Mouse (Mus musculus) CH12.LX (cell line): ENCODE measurements around the gene Gm12394. TPM values are rescaled to one million over a fixed set of nuclear protein-coding genes. Genes with fewer than 3 reads are reported as not detected.

ENCODE experiments used
- DNase-seq: peaks from one replicate; pipeline ENCODE4 v3.0.0-alpha.2; 2013; ENCODE audit errors: extremely low read depth
- H3K27ac ChIP-seq: 2 replicates; pipeline ENCODE4 v1.5.1; 2012; ENCODE audit warnings: low read depth, mild to moderate bottlenecking, control low read depth, moderate library complexity; ENCODE audit not compliant: insufficient read depth
- H3K27me3 ChIP-seq: replicated peaks from 2 replicates; pipeline ENCODE3; 2012; ENCODE audit warnings: inconsistent platforms
- H3K36me3 ChIP-seq, 2 experiments: replicated peaks in 1 of 2; 2 replicates each; pipeline versions ENCODE3 to v1.6.1; 2012; ENCODE audit warnings: inconsistent platforms in 1 of 2, low read length in 1 of 2, mild to moderate bottlenecking in 1 of 2, mixed read lengths in 1 of 2, moderate library complexity in 1 of 2; ENCODE audit not compliant: control insufficient read depth in 1 of 2, insufficient read depth in 1 of 2
- H3K4me1 ChIP-seq, 2 experiments: 2 replicates each; pipeline ENCODE4 v1.6.1; 2012; ENCODE audit warnings: inconsistent platforms in 1 of 2, moderate library complexity in 1 of 2; ENCODE audit not compliant: insufficient read depth in 2 of 2, control insufficient read depth in 1 of 2
- H3K4me2 ChIP-seq: 2 replicates; pipeline ENCODE4 v1.6.1; 2012; ENCODE audit warnings: low read depth, mild to moderate bottlenecking, control low read depth; ENCODE audit not compliant: poor library complexity, insufficient read depth, severe bottlenecking
- H3K4me3 ChIP-seq, 3 experiments: fragments of 150-350 bp in 1 of 3; sonication (generic) in 1 of 3; replicated peaks in 1 of 3; 2 replicates each; pipeline versions ENCODE3 to v1.5.1; 2011 to 2012; ENCODE audit warnings: low read depth in 2 of 3, low read length in 2 of 3, mild to moderate bottlenecking in 2 of 3, moderate library complexity in 2 of 3, control low read depth in 1 of 3, improper control_type of control experiment in 1 of 3, inconsistent platforms in 1 of 3, mixed read lengths in 1 of 3; ENCODE audit not compliant: poor library complexity in 1 of 3
- H3K79me2 ChIP-seq: replicated peaks from 2 replicates; pipeline ENCODE4 v1.6.1; 2012; ENCODE audit warnings: mild to moderate bottlenecking, moderate library complexity; ENCODE audit not compliant: control insufficient read depth, poor library complexity, insufficient read depth, severe bottlenecking; ENCODE audit errors: extremely low read depth
- H3K9ac ChIP-seq: 2 replicates; pipeline ENCODE4 v1.6.1; 2012; ENCODE audit warnings: low read depth, mild to moderate bottlenecking, control low read depth, moderate library complexity; ENCODE audit not compliant: insufficient read depth
- H3K9me3 ChIP-seq: replicated peaks from 2 replicates; pipeline ENCODE3; 2012; ENCODE audit warnings: low read length, inconsistent platforms, mixed read lengths
- BHLHE40 ChIP-seq: IDR thresholded peaks from 2 replicates; pipeline ENCODE4 v1.6.1; 2011; ENCODE audit warnings: mild to moderate bottlenecking, low read depth, low read length, improper control_type of control experiment
- CHD1 ChIP-seq: IDR thresholded peaks from 2 replicates; pipeline ENCODE4 v1.6.1; 2012; ENCODE audit warnings: low read depth, low read length, improper control_type of control experiment, inconsistent platforms
- CHD2 ChIP-seq: IDR thresholded peaks from 2 replicates; pipeline ENCODE4 v1.6.1; 2011; ENCODE audit warnings: low read length, improper control_type of control experiment
- CTCF ChIP-seq, 2 experiments: IDR thresholded peaks in 1 of 2; conservative IDR thresholded peaks in 1 of 2; 2 replicates each; pipeline ENCODE4 v1.5.1; 2011 to 2012; ENCODE audit warnings: low read depth in 2 of 2, low read length in 2 of 2, improper control_type of control experiment in 1 of 2, inconsistent platforms in 1 of 2, mild to moderate bottlenecking in 1 of 2, moderate library complexity in 1 of 2
- E2F4 ChIP-seq: IDR thresholded peaks from 2 replicates; pipeline ENCODE4 v1.6.1; 2011; ENCODE audit warnings: low read depth, low read length, improper control_type of control experiment; ENCODE audit not compliant: insufficient replicate concordance
- EP300 ChIP-seq: IDR thresholded peaks from 2 replicates; pipeline ENCODE4 v1.6.1; 2011; ENCODE audit warnings: low read length, improper control_type of control experiment
- ETS1 ChIP-seq: conservative IDR thresholded peaks from 2 replicates; pipeline ENCODE4 v1.6.1; 2012; ENCODE audit warnings: low read depth, mild to moderate bottlenecking, inconsistent platforms, low read length, improper control_type of control experiment, moderate library complexity
- HCFC1 ChIP-seq: IDR thresholded peaks from 2 replicates; pipeline ENCODE4 v1.6.1; 2012; ENCODE audit warnings: low read depth, mild to moderate bottlenecking, inconsistent platforms, low read length, improper control_type of control experiment
- IRF4 ChIP-seq: IDR thresholded peaks from 2 replicates; pipeline ENCODE4 v1.6.1; 2014; ENCODE audit warnings: low read depth, mild to moderate bottlenecking, inconsistent platforms, low read length, improper control_type of control experiment
- MAFK ChIP-seq: IDR thresholded peaks from 2 replicates; pipeline ENCODE4 v1.6.1; 2011; ENCODE audit warnings: low read length, improper control_type of control experiment; ENCODE audit not compliant: insufficient replicate concordance
- MXI1 ChIP-seq: IDR thresholded peaks from 2 replicates; pipeline ENCODE4 v1.6.1; 2011; ENCODE audit warnings: mild to moderate bottlenecking, low read depth, low read length, improper control_type of control experiment
- MYC ChIP-seq: IDR thresholded peaks from 2 replicates; pipeline ENCODE4 v1.6.1; 2011; ENCODE audit warnings: low read depth, mild to moderate bottlenecking, improper control_type of control experiment, low read length
- NELFE ChIP-seq: IDR thresholded peaks from 2 replicates; pipeline ENCODE4 v1.6.1; 2011; ENCODE audit warnings: low read depth, low read length, improper control_type of control experiment
- NRF1 ChIP-seq: IDR thresholded peaks from 2 replicates; pipeline ENCODE4 v1.6.1; 2014; ENCODE audit warnings: low read depth, mild to moderate bottlenecking, inconsistent platforms, low read length, improper control_type of control experiment, moderate library complexity
- POLR2A ChIP-seq: IDR thresholded peaks from 2 replicates; pipeline ENCODE4 v1.6.1; 2011; ENCODE audit warnings: low read depth, mild to moderate bottlenecking, improper control_type of control experiment, low read length
- RAD21 ChIP-seq: IDR thresholded peaks from 2 replicates; pipeline ENCODE4 v1.6.1; 2011; ENCODE audit warnings: low read depth, mild to moderate bottlenecking, low read length, improper control_type of control experiment, moderate library complexity
- RCOR1 ChIP-seq: conservative IDR thresholded peaks from 2 replicates; pipeline ENCODE4 v1.6.1; 2012; ENCODE audit warnings: low read depth, mild to moderate bottlenecking, inconsistent platforms, low read length, improper control_type of control experiment
- SMC3 ChIP-seq: IDR thresholded peaks from 2 replicates; pipeline ENCODE4 v1.6.1; 2011; ENCODE audit warnings: low read depth, low read length, improper control_type of control experiment
- ZC3H11A ChIP-seq: IDR thresholded peaks from 2 replicates; pipeline ENCODE4 v1.6.1; 2012; ENCODE audit warnings: low read depth, mild to moderate bottlenecking, inconsistent platforms, low read length, improper control_type of control experiment
- ZKSCAN1 ChIP-seq: IDR thresholded peaks from 2 replicates; pipeline ENCODE4 v1.6.1; 2012; ENCODE audit warnings: low read depth, inconsistent platforms, low read length, improper control_type of control experiment, borderline replicate concordance
- ZMIZ1 ChIP-seq: IDR thresholded peaks from 2 replicates; pipeline ENCODE4 v1.6.1; 2012; ENCODE audit warnings: low read depth, mild to moderate bottlenecking, inconsistent platforms, low read length, improper control_type of control experiment
- dilution Hi-C: fragments of 300-500 bp; cut with MboI; formaldehyde crosslinking; loops from 2 replicates; pipeline ENCODE4 v1.14.3; 2020; ENCODE audit warnings: low sequenced_read_pairs; ENCODE audit not compliant: extremely low pct_unique_long_range_greater_than_20kb, extremely low pct_ligation_motif_present
- in situ Hi-C: fragments of 300-500 bp; cut with MboI; formaldehyde crosslinking; loops from 3 replicates; pipeline ENCODE4 v1.14.3; 2019; ENCODE audit warnings: low sequenced_read_pairs, low pct_ligation_motif_present, low pct_unique_long_range_greater_than_20kb, mixed read lengths
- polyA plus RNA-seq: library from polyadenylated mRNA; unstranded; fragments of >175 nt; gene quantifications from 2 replicates; pipeline ENCODE4 v1.2.1, GENCODE M21; 2012; ENCODE audit warnings: low read depth; ENCODE audit not compliant: insufficient read length
- total RNA-seq, 2 experiments: library from RNA; depleted of rRNA; stranded (reverse); fragments of 300-350 nt in 1 of 2; fragments of >200 nt in 1 of 2; gene quantifications; 2 replicates each; pipeline ENCODE4 v1.2.3; 2012 to 2014

Gene Gm12394
- total and polyA plus RNA-seq, 3 experiments = not detected

DNA sequence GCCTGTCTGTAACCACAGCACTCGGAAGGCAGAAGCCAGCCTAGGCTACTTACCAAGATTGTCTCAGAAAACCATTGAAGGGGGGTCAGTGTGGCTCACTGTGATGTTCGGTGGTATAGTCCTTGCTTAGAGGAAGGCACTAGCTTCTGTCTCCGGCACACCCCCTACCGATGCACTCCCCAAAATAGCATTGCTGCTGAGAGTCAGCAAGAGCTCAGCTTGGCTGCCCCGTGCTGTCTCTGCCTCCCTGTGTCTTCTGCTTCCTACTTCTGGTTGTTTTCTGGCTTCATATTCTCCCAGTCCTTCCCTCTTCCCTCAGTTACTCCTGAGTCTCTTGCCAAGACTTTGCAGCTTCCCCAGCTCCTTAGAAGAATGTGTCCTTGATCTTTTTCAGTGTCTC, 44.3 kb upstream of the Gm12394 start:
- in situ Hi-C loops (no loop called here), dilution Hi-C loops (no loop called here)
- H3K4me3 ChIP-seq = no peak overlapping the region
- peaks cover 3% of the 10 kb centered on the region for H3K9me3 ChIP-seq
- H3K27ac ChIP-seq = no peak overlapping the region
- peaks cover 66% of the 10 kb centered on the region for H3K27me3 ChIP-seq
- no peaks in the 10 kb centered on the region for H3K36me3 ChIP-seq
- H3K9ac ChIP-seq = no peak overlapping the region
- DNase-seq = no peak
- no peaks in the 10 kb centered on the region for H3K79me2 ChIP-seq
- TF ChIP-seq BHLHE40 (no peak), IRF4 (no peak), MXI1 (no peak), HCFC1 (no peak), ETS1 (no peak), E2F4 (no peak), RCOR1 (no peak)
- H3K4me1 ChIP-seq = no peaks in the 10 kb centered on the region; a peak in 1 of 4 replicates
- H3K4me2 ChIP-seq = no peak overlapping the region

DNA sequence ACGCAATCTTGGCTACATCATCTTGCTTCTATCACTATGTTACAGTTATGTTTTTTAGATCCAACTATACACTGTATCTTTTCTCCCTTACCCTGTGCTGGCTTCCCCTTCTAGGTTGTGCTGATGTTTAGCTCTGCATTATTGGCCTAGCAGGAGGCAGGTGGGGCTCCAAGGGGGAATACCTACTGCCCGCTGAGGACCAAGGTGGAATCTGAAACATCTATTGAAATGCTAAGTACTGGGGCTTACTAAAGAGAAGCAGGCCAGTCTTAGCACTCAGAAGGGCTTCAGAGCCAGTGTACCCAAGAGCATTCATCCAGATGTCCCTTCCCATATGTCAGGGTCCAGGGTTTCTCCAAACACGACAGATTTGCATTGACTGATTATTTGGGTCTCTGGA, 42.3 kb upstream of the Gm12394 start:
- Histone ChIP-seq H3K9me3 (no peaks in the 10 kb centered on the region), H3K79me2 (no peaks in the 10 kb centered on the region), H3K36me3 (no peaks in the 10 kb centered on the region), H3K9ac (no peak overlapping the region), H3K4me1 (no peaks in the 10 kb centered on the region; a peak in 1 of 4 replicates), H3K4me2 (no peak overlapping the region), H3K27me3 (peaks cover 54% of the 10 kb centered on the region), H3K4me3 (no peak overlapping the region), H3K27ac (no peak overlapping the region)
- no peak for DNase-seq
- in situ Hi-C loops = no loop called here
- TF ChIP-seq HCFC1 = no peak
- no peak for TF ChIP-seq CTCF (conservative IDR thresholded peaks at IDR 0.05 in 1 of 2, IDR thresholded peaks at IDR 0.05 in 1 of 2; ENCODE audit: low read depth in 2 of 2, low read length in 2 of 2)
- no peak for TF ChIP-seq CHD1
- TF ChIP-seq NRF1 = no peak
- no peak for TF ChIP-seq ZMIZ1
- no peak for TF ChIP-seq IRF4
- no peak for TF ChIP-seq EP300
- no peak for TF ChIP-seq NELFE
- TF ChIP-seq POLR2A = no peak
- dilution Hi-C loops = no loop called here

DNA sequence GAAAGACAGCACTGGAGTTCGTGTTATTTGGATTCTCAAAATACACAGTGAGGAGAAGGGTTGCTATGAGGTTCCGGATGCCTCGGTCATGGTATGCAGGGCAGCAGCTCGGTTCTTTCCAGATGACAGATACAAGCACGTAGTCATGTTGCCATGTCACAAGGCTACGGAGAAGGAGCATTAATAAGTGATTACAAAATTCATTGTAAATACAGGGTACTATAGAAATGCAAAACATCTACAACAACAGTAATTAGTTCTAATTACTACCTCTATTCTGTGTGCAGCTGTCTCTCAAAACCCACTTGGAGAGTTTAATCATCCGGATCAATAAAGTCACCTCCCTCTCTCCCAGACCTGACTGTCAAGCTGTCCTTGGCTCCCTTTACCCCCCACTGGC, 38.5 kb upstream of the Gm12394 start:
- Histone ChIP-seq H3K79me2 (no peaks in the 10 kb centered on the region), H3K9me3 (peaks cover 3% of the 10 kb centered on the region), H3K27me3 (peaks cover 41% of the 10 kb centered on the region), H3K27ac (no peak overlapping the region), H3K4me1 (no peaks in the 10 kb centered on the region), H3K4me3 (no peak overlapping the region), H3K4me2 (no peak overlapping the region), H3K9ac (no peak overlapping the region), H3K36me3 (no peaks in the 10 kb centered on the region)
- no peak for DNase-seq
- in situ Hi-C loops = no loop called here
- no peak for TF ChIP-seq CTCF (conservative IDR thresholded peaks at IDR 0.05 in 1 of 2, IDR thresholded peaks at IDR 0.05 in 1 of 2; ENCODE audit: low read depth in 2 of 2, low read length in 2 of 2)
- no peak for TF ChIP-seq SMC3
- TF ChIP-seq ZMIZ1 = no peak
- TF ChIP-seq RAD21 = no peak
- no peak for TF ChIP-seq MAFK
- TF ChIP-seq CHD2 = no peak
- no peak for TF ChIP-seq NELFE
- TF ChIP-seq ZKSCAN1 = no peak
- TF ChIP-seq MYC = no peak
- TF ChIP-seq ZC3H11A = no peak
- TF ChIP-seq MXI1 = no peak
- TF ChIP-seq HCFC1 = no peak
- dilution Hi-C loops = no loop called here
